8 mouse cellular contexts compared by ENCODE assay signal in genomic region chr7:29307350-29308104, GRCm38 (mm10). TPM values are rescaled to one million over a fixed set of nuclear protein-coding genes. Genes with fewer than 3 reads are reported as not detected.
DNase-seq lines count a peak whose midpoint lies in the region; ATAC-seq lines count a peak whose summit lies in the region.

No protein-coding gene starts in this region.

- peak; percentile 84 to 86 for DNase-seq in adrenal gland, adult 18-20 months (ENCODE audit: low spot score in 2 of 2)
- peak; percentile 94 for DNase-seq in embryo, embryonic 10.5 days (ENCODE audit: low spot score)
- peak; percentile 91 for DNase-seq in gastrocnemius, postnatal 25 days
- peak; percentile 94 for DNase-seq in intestine, embryonic 14.5 days (ENCODE audit: low spot score)
- peak; percentile 95 to 96 for DNase-seq in left cerebral cortex, postnatal 14 days (ENCODE audit: low spot score in 2 of 2)
- DNase-seq in skeletal muscle tissue, adult 2 months (ENCODE audit: low read depth, low spot score), result peak; percentile 72

- H3K27ac ChIP-seq in intestine, embryonic 14.5 days (ENCODE audit: low read depth), result no peak overlapping the region

- WGBS in intestine, embryonic 14.5 days, result 3% methylated on average over 42 of the region's 42 CpGs

- peaks cover 38% of the 10 kb centered on the region for H3K4me1 ChIP-seq in intestine, embryonic 14.5 days (replicated peaks; ENCODE audit: control insufficient read depth, insufficient read depth, low read length)

- ATAC-seq in intestine, embryonic 14.5 days (replicated peaks; ENCODE audit: low FRiP score, low TSS enrichment, low read depth), result peak; percentile 83
- peak; percentile 69 for ATAC-seq in megakaryocyte-erythroid progenitor cell, adult 5-6 weeks (replicated peaks; ENCODE audit: low FRiP score, low TSS enrichment, poor library complexity, severe bottlenecking)
- no peak; the same call in 1 of the 2 replicates for ATAC-seq in erythroid progenitor cell, adult 5-6 weeks (replicated peaks; ENCODE audit: low FRiP score, poor library complexity, severe bottlenecking)

- no peaks in the 10 kb centered on the region for H3K9me3 ChIP-seq in intestine, embryonic 14.5 days (ENCODE audit: control insufficient read depth, low read length)

- H3K4me2 ChIP-seq in intestine, embryonic 14.5 days (ENCODE audit: low read length), result peak overlapping the region; percentile 97

- intact Hi-C loops in left cerebral cortex, postnatal 14 days (cut with DNase I), result loop anchor here (5.0 kb wide), 1 partner anchor 40 kb away; no protein-coding TSS in a partner anchor

- H3K9ac ChIP-seq in intestine, embryonic 14.5 days (ENCODE audit: low read length), result peak overlapping the region; percentile 35; the same call in 1 of the 2 replicates

- H3K4me3 ChIP-seq in intestine, embryonic 14.5 days (ENCODE audit: low read depth, low read length), result peak overlapping the region; percentile 58

- peaks cover 19% of the 10 kb centered on the region for H3K27me3 ChIP-seq in intestine, embryonic 14.5 days (replicated peaks; ENCODE audit: control insufficient read depth, insufficient read depth, low read length)

- no peaks in the 10 kb centered on the region for H3K36me3 ChIP-seq in intestine, embryonic 14.5 days (ENCODE audit: control insufficient read depth, insufficient read depth, low read length)

RNA-seq across cellular contexts. Expression of gene Dpf1, which starts 3.8 kb away (rescaled TPM):
- total RNA-seq in adrenal gland, adult 18-20 months (2021), result 1 to 10 TPM; 1.8 to 4.5 TPM
- 1 to 10 TPM; 1.9 to 2.0 TPM for total RNA-seq in gastrocnemius, postnatal 25 days (2021)
- 7.4 and 8.8 TPM in 2 replicates for polyA plus RNA-seq in intestine, embryonic 14.5 days (2014; fragmentation: Nextera tagmentation; extraction: Ambion mirVana)
- 100 to 1,000 TPM in 1 of 2 experiments, 10 to 100 TPM in 1; 97.6 to 105 TPM for total RNA-seq in left cerebral cortex, postnatal 14 days (2021)
- 2.5 and 2.9 TPM in 2 replicates for total RNA-seq in megakaryocyte-erythroid progenitor cell, adult 5-6 weeks (2014; fragmentation: Nextera tagmentation)
- 0.19 and 14.6 TPM in 2 replicates for total RNA-seq in megakaryocyte-erythroid progenitor cell, adult 5-6 weeks (2017)
- not detected in 2 replicates for total RNA-seq in erythroid progenitor cell, adult 5-6 weeks (2015; ENCODE audit: low replicate concordance)
- not detected in 2 replicates for total RNA-seq in erythroid progenitor cell, adult 5-6 weeks (2017; ENCODE audit: low replicate concordance)

RNA-seq across cellular contexts. Expression of gene Ppp1r14a, which starts 18.4 kb away (rescaled TPM):
- total RNA-seq in adrenal gland, adult 18-20 months (2021), result 1 to 10 TPM; 4.8 TPM
- total RNA-seq in gastrocnemius, postnatal 25 days (2021), result 1 to 10 TPM; 5.2 to 6.5 TPM
- 59.7 and 66.5 TPM in 2 replicates for polyA plus RNA-seq in intestine, embryonic 14.5 days (2014; fragmentation: Nextera tagmentation; extraction: Ambion mirVana)
- 1 to 10 TPM; 6.6 to 8.0 TPM for total RNA-seq in left cerebral cortex, postnatal 14 days (2021)
- total RNA-seq in megakaryocyte-erythroid progenitor cell, adult 5-6 weeks (2014; fragmentation: Nextera tagmentation), result not detected in 2 replicates
- total RNA-seq in megakaryocyte-erythroid progenitor cell, adult 5-6 weeks (2017), result not detected in 2 replicates
- total RNA-seq in erythroid progenitor cell, adult 5-6 weeks (2015; ENCODE audit: low replicate concordance), result not detected in 2 replicates
- not detected in 2 replicates for total RNA-seq in erythroid progenitor cell, adult 5-6 weeks (2017; ENCODE audit: low replicate concordance)

RNA-seq across cellular contexts. Expression of gene Spint2, which starts 25.8 kb away (rescaled TPM):
- total RNA-seq in adrenal gland, adult 18-20 months (2021), result 10 to 100 TPM; 48.4 to 83.8 TPM
- 1 to 10 TPM; 3.4 to 5.2 TPM for total RNA-seq in gastrocnemius, postnatal 25 days (2021)
- polyA plus RNA-seq in intestine, embryonic 14.5 days (2014; fragmentation: Nextera tagmentation; extraction: Ambion mirVana), result 470 and 522 TPM in 2 replicates
- 10 to 100 TPM; 11.5 to 19.4 TPM for total RNA-seq in left cerebral cortex, postnatal 14 days (2021)
- 34.9 and 39.2 TPM in 2 replicates for total RNA-seq in megakaryocyte-erythroid progenitor cell, adult 5-6 weeks (2014; fragmentation: Nextera tagmentation)
- 28.1 and 35.4 TPM in 2 replicates for total RNA-seq in megakaryocyte-erythroid progenitor cell, adult 5-6 weeks (2017)
- 4.2 and 7.9 TPM in 2 replicates for total RNA-seq in erythroid progenitor cell, adult 5-6 weeks (2015; ENCODE audit: low replicate concordance)
- 3.0 TPM in 1 of 2 replicates, not detected in the other for total RNA-seq in erythroid progenitor cell, adult 5-6 weeks (2017; ENCODE audit: low replicate concordance)

RNA-seq across cellular contexts. Expression of gene 2200002D01Rik, which starts 59.3 kb away (rescaled TPM):
- total RNA-seq in adrenal gland, adult 18-20 months (2021), result 1 to 10 TPM; 1.8 to 2.8 TPM
- total RNA-seq in gastrocnemius, postnatal 25 days (2021), result 1 to 10 TPM in 1 of 2 experiments, under 1 TPM in 1; 0.31 to 1.4 TPM
- polyA plus RNA-seq in intestine, embryonic 14.5 days (2014; fragmentation: Nextera tagmentation; extraction: Ambion mirVana), result 76.9 and 111 TPM in 2 replicates
- not detected for total RNA-seq in left cerebral cortex, postnatal 14 days (2021)
- total RNA-seq in megakaryocyte-erythroid progenitor cell, adult 5-6 weeks (2014; fragmentation: Nextera tagmentation), result 0.74 and 0.98 TPM in 2 replicates
- total RNA-seq in megakaryocyte-erythroid progenitor cell, adult 5-6 weeks (2017), result 5.6 TPM in 1 of 2 replicates, not detected in the other
- not detected in 2 replicates for total RNA-seq in erythroid progenitor cell, adult 5-6 weeks (2015; ENCODE audit: low replicate concordance)
- not detected in 2 replicates for total RNA-seq in erythroid progenitor cell, adult 5-6 weeks (2017; ENCODE audit: low replicate concordance)

Comparison
In these comparisons a context has a peak if more than half of its experiments do, and no peak if none do; other contexts are left out.
1. RNA of gene Dpf1, which starts 3.8 kb away (total RNA-seq): 97.6 to 105 TPM in left cerebral cortex, postnatal 14 days; 0.19 to 14.6 TPM in megakaryocyte-erythroid progenitor cell, adult 5-6 weeks, 1.8 to 4.5 TPM in adrenal gland, adult 18-20 months, 1.9 to 2.0 TPM in gastrocnemius, postnatal 25 days and not detected in erythroid progenitor cell, adult 5-6 weeks; every median in the first group is over 4 times any median in the second.
2. RNA of gene Ppp1r14a, which starts 18.4 kb away (total RNA-seq): 6.6 to 8.0 TPM in left cerebral cortex, postnatal 14 days, 5.2 to 6.5 TPM in gastrocnemius, postnatal 25 days and 4.8 TPM in adrenal gland, adult 18-20 months; not detected in megakaryocyte-erythroid progenitor cell, adult 5-6 weeks and not detected in erythroid progenitor cell, adult 5-6 weeks; every median in the first group is over 4 times any median in the second.
3. Peak in every context shown above with its lines, with median percentiles within 50 percentile points of each other: DNase-seq.